Mouse (Mus musculus) midbrain, embryonic 16.5 days (tissue): ENCODE measurements around the gene N4bp2l2. TPM values are rescaled to one million over a fixed set of nuclear protein-coding genes. Genes with fewer than 3 reads are reported as not detected.
A peak's percentile ranks its signal among the peaks of the same experiment; 100 is the strongest.

Experiments
- ATAC-seq: fragments of 200-750 bp; cut with Nextera tagmentation; 2 replicates; pipeline ENCODE4 v1.8.0; 2017; ENCODE audit warnings: moderate TSS enrichment
- H3K27ac ChIP-seq: fragments of 300-500 bp; sonication (generic); 2 replicates; pipeline ENCODE4 v1.5.1; 2014; ENCODE audit warnings: mild to moderate bottlenecking, low read length, mixed read lengths
- H3K27me3 ChIP-seq: fragments of 300-500 bp; sonication (generic); 2 replicates; pipeline ENCODE4 v1.6.1; 2014; ENCODE audit warnings: low read depth, low read length, mixed read lengths; ENCODE audit not compliant: control insufficient read depth, insufficient read depth
- H3K36me3 ChIP-seq: fragments of 300-500 bp; sonication (generic); 2 replicates; pipeline ENCODE4 v1.6.1; 2014; ENCODE audit warnings: mild to moderate bottlenecking, low read length, moderate library complexity, mixed read lengths; ENCODE audit not compliant: control insufficient read depth, insufficient read depth
- H3K4me1 ChIP-seq: fragments of 300-500 bp; sonication (generic); 2 replicates; pipeline ENCODE4 v1.6.1; 2014; ENCODE audit warnings: mild to moderate bottlenecking, low read length, mixed read lengths; ENCODE audit not compliant: control insufficient read depth, insufficient read depth
- H3K4me2 ChIP-seq: fragments of 300-500 bp; sonication (generic); 2 replicates; pipeline ENCODE4 v1.6.1; 2014; ENCODE audit warnings: mild to moderate bottlenecking, low read length, mixed read lengths
- H3K4me3 ChIP-seq: fragments of 300-500 bp; sonication (generic); 2 replicates; pipeline ENCODE4 v1.5.1; 2014; ENCODE audit warnings: low read depth, mild to moderate bottlenecking, low read length, moderate library complexity, mixed read lengths
- H3K9ac ChIP-seq: fragments of 300-500 bp; sonication (generic); 2 replicates; pipeline ENCODE4 v1.6.1; 2014; ENCODE audit warnings: low read depth, low read length, mixed read lengths
- H3K9me3 ChIP-seq: fragments of 300-500 bp; sonication (generic); replicated peaks from 2 replicates; pipeline ENCODE4 v1.6.1; 2014; ENCODE audit warnings: mild to moderate bottlenecking, low read length, mixed read lengths; ENCODE audit not compliant: control insufficient read depth, poor library complexity, severe bottlenecking
- WGBS: fragments of 180-500 bp; shearing (Covaris S2); extraction: QIAGEN DNeasy Blood & Tissue Kit; methylation state at CpG from one replicate; pipeline ENCODE4 v1.1.7; 2014; 5-methylcytosine and 5-hydroxymethylcytosine counted together
- polyA plus RNA-seq: library from polyadenylated mRNA; unstranded; fragments of >200 nt; fragmentation: Nextera tagmentation; extraction: Ambion mirVana; gene quantifications from 2 replicates; pipeline ENCODE4 v1.2.1, GENCODE M21; 2015

N4bp2l2 gene
- polyA plus RNA-seq, 1 experiment from 2014 or later = 25.7 TPM

DNA sequence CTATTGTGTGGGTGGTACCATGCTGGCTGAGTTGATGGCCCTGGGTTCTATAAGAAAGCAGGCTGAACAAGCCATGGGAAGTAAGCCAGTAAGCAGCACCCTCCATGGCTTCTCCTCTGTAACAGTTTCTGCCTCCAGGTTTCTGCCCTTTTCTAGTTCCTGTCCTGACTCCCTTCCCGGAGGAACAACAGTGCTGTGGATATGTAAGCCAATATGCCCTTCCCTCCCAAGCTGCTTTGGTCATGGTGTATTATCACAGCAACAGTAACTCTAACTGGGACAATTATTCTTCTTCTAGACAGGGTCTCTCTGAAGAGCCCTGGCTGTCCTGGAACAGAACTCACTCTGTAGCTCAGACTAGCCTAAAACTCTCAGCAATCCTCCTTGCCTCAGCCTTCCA is 54.8 kb downstream of the N4bp2l2 start:
- no peak overlapping the region for H3K9ac ChIP-seq
- ATAC-seq = no peak
- no peaks in the 10 kb centered on the region for H3K9me3 ChIP-seq
- H3K4me1 ChIP-seq = no peaks in the 10 kb centered on the region
- H3K4me3 ChIP-seq = no peak overlapping the region
- WGBS = 87% methylated on average over 1 of the region's 1 CpGs
- no peak overlapping the region for H3K4me2 ChIP-seq
- peaks cover 14% of the 10 kb centered on the region for H3K36me3 ChIP-seq
- H3K27ac ChIP-seq = no peak overlapping the region
- H3K27me3 ChIP-seq = no peaks in the 10 kb centered on the region

DNA sequence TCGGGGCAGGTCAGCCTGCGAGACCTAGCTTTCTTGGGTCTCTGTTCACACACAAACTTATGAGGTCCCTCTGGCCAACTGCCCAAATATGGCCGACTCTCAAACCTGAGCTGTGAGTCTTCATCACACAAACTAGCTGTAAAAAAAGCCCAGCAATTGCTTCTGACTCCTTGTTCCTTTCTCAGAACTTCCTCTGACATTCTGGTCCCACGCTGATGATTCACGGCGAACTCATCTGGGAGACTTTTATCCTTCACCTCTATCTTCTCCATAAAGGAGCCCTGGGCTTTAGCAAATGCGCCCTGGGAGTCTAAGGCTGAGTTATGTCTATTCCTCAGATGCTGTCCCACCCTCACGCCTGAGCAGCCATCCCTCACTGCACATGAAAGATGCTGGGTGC is 58.4 kb downstream of the N4bp2l2 start:
- ATAC-seq = no peak

DNA sequence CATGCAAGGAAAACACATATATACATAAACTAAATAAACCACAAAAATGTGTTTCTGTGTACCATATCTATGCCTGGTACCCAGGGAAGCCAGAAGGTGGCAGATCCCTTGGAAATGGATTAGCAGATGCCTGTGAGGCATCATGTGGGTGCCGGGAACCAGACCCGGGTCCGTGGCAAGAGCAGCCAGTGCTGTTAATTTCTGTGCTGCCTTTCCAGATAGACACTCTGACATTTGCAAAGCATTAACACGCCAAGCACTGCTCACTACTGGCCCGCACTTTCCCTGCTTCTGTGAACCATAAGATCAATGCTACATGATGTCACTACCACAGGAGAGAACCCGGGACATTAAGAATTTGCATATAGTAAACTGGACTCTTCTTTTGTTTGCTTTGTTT is 59.9 kb downstream of the N4bp2l2 start:
- WGBS = 94% methylated on average over 6 of the region's 6 CpGs
- H3K4me3 ChIP-seq = no peak overlapping the region
- no peak overlapping the region for H3K9ac ChIP-seq
- peaks cover 14% of the 10 kb centered on the region for H3K36me3 ChIP-seq
- no peaks in the 10 kb centered on the region for H3K9me3 ChIP-seq
- H3K27me3 ChIP-seq = no peaks in the 10 kb centered on the region
- no peak overlapping the region for H3K27ac ChIP-seq
- H3K4me2 ChIP-seq = no peak overlapping the region
- H3K4me1 ChIP-seq = peaks cover 11% of the 10 kb centered on the region
- ATAC-seq = no peak

More for the DNA sequence above, 58.4 kb downstream of the N4bp2l2 start:
- no peaks in the 10 kb centered on the region for H3K27me3 ChIP-seq
- H3K27ac ChIP-seq = no peak overlapping the region
- H3K9ac ChIP-seq = no peak overlapping the region
- no peaks in the 10 kb centered on the region for H3K4me1 ChIP-seq
- H3K9me3 ChIP-seq = no peaks in the 10 kb centered on the region
- no peak overlapping the region for H3K4me3 ChIP-seq
- no peak overlapping the region for H3K4me2 ChIP-seq
- 96% methylated on average over 8 of the region's 8 CpGs for WGBS
- H3K36me3 ChIP-seq = peaks cover 14% of the 10 kb centered on the region

DNA sequence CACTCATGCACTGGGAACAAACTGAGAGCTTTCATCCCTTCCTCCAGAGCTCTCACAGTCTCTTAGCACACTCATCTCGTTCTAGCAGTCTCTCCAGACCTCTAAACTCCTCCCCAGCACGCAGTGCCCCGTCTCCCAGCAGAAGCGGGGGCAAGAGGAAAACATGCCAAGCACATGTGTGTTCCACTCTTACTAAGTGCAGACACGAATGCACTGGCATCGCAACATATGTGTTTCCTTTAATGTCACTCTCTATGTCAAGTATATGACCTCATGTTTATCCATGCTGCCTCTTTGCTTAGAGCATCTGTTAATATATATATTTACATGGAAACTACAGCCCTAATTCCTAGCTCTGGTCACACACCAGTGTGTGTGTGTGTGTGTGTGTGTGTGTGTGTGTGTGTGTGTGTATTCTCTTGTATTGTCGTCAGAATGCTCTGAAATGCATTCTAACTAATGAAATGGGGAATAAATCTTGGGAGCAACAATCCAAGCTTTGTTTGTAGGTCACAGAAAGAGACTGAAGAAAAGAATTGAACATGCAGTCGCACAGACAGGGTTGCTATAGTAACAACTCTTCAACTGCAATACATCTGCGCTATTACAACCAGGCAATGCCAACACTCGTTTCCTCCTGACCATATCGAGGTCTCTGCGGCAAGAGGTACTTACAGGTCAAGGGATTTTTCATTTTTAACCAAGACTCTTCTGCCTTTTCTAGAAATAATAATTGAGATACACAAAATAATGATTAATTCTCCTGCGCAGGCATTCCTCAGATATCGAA is 64.3 kb downstream of the N4bp2l2 start:
- H3K9ac ChIP-seq = no peak overlapping the region

DNA sequence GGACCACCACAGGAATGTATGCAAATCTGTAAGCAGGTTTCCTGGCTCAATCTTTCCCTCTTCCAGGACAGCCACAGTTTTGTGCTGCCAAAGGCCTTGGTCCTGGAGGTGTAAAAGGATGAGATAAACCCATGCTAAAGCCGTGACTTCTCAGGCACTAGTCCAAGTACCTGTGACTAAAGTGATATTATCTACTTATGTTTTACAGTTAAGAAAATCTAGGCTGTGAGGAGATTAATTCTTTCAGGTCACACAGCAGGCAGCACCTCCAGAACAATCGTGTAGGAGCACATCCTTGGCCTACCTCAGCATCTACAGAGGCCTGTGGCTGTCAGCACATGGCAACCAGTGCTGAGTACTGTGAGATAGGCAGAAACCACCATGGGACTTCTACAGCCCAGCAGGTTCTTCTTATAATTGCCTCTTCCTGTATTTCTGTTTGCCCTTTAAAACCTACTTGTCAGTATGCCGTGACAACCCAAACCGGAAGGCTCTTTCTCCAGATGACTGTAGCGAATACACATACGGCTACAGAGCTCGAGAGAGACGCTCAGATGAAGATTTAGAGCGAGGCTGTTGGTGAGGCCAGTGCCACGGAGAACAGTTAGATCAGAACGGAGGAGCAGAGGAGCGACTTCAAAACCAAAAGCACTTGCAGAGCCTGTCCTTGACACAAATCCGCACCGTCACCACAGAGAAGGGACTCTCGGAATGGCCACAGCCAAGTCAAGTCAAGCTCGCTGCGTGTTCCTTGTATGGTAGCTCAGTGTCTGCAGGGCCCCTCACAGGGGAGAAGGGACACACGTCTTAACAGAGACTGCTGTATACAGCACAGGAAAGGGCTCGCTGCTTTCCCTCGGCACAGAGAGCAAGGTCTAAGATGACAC is 65.2 kb downstream of the N4bp2l2 start:
- no peaks in the 10 kb centered on the region for H3K9me3 ChIP-seq
- peak; percentile 57; the same call in 1 of the 2 replicates for ATAC-seq
- H3K27me3 ChIP-seq = peaks cover 3% of the 10 kb centered on the region; the same call in 1 of the 2 replicates
- H3K9ac ChIP-seq = no peak overlapping the region
- H3K4me3 ChIP-seq = no peak overlapping the region
- WGBS = 70% methylated on average over 20 of the region's 20 CpGs
- peak overlapping the region; percentile 67 for H3K27ac ChIP-seq
- H3K36me3 ChIP-seq = no peaks in the 10 kb centered on the region
- peaks cover 11% of the 10 kb centered on the region for H3K4me1 ChIP-seq
- no peak overlapping the region for H3K4me2 ChIP-seq

More for the DNA sequence above, 64.3 kb downstream of the N4bp2l2 start:
- ATAC-seq = peak; percentile 69
- H3K9me3 ChIP-seq = no peaks in the 10 kb centered on the region
- 60% methylated on average over 14 of the region's 14 CpGs for WGBS
- peaks cover 11% of the 10 kb centered on the region for H3K4me1 ChIP-seq
- no peak overlapping the region for H3K4me3 ChIP-seq
- H3K36me3 ChIP-seq = peaks cover 2% of the 10 kb centered on the region; the same call in 1 of the 2 replicates
- no peaks in the 10 kb centered on the region for H3K27me3 ChIP-seq
- H3K4me2 ChIP-seq = no peak overlapping the region
- peak overlapping the region; percentile 67 for H3K27ac ChIP-seq

DNA sequence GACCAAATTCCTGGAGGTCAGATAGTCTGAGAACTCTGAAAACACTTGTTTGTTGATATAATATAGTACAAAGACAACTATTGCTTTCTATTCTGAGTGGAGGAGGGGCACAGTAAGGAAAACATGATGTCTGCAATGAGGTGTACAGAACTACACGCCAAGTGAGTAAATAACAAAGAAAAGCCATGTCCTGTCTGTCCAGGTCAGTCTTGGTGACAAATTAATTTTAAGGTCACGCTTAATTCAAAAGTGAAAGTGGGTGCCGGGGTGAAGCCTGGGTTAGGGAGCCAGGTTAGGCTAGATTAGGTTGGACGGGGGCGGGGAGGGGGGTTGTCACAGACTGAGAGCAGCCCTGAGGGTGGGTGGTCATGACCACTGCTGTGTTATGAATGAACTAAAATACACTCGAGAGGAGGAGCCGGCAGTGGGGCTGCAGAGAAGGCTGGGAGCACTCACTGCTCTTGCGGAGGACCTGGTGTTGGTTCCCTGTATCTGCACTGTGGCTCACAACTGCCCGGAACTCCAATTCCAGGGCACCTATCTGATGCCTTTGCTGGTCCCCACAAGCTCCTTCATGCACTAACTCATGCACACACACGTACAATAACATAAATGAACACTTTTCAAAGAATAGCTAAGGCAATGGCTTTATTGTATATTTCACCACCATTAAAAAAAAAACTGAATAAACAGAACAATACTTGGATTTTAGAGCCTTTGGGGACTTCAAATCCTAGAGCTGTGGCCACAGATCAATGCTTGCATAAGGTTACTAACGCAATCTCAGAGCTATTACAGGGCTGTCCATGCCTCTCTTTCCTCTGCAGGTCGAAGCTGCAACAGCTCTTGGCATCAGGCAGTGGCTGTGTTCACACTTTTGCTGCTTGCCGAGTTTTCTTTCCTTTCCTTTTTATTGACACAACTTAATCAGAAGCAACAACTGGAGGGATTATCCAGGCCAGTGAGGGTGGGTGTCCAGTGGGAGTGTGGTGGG is 66.4 kb downstream of the N4bp2l2 start:
- Histone ChIP-seq H3K4me2 (no peak overlapping the region), H3K4me1 (peaks cover 15% of the 10 kb centered on the region), H3K9ac (no peak overlapping the region), H3K27me3 (peaks cover 3% of the 10 kb centered on the region; the same call in 1 of the 2 replicates), H3K27ac (no peak overlapping the region), H3K36me3 (no peaks in the 10 kb centered on the region), H3K9me3 (no peaks in the 10 kb centered on the region), H3K4me3 (no peak overlapping the region)
- 62% methylated on average over 13 of the region's 13 CpGs for WGBS
- no peak for ATAC-seq

DNA sequence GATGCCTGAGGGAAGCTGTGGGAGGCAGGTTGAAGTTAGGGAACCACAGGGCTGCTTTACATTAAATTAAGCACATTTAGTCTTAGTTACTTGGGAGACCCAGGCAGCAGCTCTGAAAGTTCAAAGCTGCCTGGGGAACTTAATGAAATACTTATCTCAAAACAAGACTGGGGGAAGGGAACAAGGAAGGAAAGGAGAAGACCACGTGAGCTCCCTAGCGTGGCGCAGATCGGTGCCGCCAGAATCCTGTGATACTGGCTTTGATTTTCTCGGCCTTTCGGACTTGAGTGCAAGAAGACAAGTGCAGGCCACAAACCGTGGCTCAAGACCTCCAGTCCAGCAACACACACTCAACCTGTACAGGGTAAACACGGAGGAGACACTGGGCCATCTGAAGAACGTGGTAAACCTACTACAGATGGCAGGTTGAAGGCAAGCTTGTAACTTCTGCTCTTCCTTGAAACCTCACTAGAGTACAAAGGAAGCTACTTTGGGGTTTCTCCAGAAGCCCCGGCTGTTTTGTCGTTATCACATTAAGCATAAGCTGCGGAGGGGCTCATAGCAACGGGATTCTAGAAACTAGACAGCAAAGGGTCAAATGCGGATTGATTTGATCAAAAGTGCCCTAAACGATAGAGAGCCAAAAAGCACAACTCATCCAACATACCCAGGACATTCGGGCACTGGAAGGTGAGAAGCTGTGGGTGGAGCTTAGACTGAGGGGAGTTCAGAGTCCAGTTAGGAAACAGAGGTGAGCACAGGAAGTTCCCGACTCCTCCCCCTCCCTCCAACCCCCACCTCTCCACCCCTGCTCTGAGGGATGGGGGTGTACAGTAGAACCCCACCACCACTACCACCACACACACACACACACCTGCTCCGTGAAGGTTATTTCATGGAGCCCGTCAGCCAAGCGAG is 67.5 kb downstream of the N4bp2l2 start:
- peaks cover 15% of the 10 kb centered on the region for H3K4me1 ChIP-seq
- no peak for ATAC-seq
- no peaks in the 10 kb centered on the region for H3K9me3 ChIP-seq
- 76% methylated on average over 21 of the region's 21 CpGs for WGBS
- H3K4me3 ChIP-seq = no peak overlapping the region
- H3K36me3 ChIP-seq = no peaks in the 10 kb centered on the region
- no peak overlapping the region for H3K9ac ChIP-seq
- H3K4me2 ChIP-seq = no peak overlapping the region
- peaks cover 3% of the 10 kb centered on the region; the same call in 1 of the 2 replicates for H3K27me3 ChIP-seq
- no peak overlapping the region for H3K27ac ChIP-seq
